Mouse (Mus musculus) stomach, postnatal 0 days (tissue): ENCODE measurements around the gene H2-Q10. TPM values are rescaled to one million over a fixed set of nuclear protein-coding genes. Genes with fewer than 3 reads are reported as not detected.
"Not testable (repeated sequence)": the region's sequence is repeated elsewhere in the genome, so short reads cannot be mapped to it uniquely, and the experiment has no call there.

Source experiments
- ATAC-seq: fragments of 200-750 bp; cut with Nextera tagmentation; 2 replicates; pipeline ENCODE4 v1.8.0; 2017; ENCODE audit not compliant: low FRiP score, low TSS enrichment
- DNase-seq: peaks from one replicate; pipeline ENCODE4 v3.0.0-alpha.2; 2016; ENCODE audit warnings: low spot score
- H3K27ac ChIP-seq: fragments of 300-500 bp; sonication (generic); replicated peaks from 2 replicates; pipeline ENCODE4 v1.5.1; 2014; ENCODE audit warnings: mild to moderate bottlenecking, control low read depth
- H3K27me3 ChIP-seq: fragments of 300-500 bp; sonication (generic); 2 replicates; pipeline ENCODE4 v1.6.1; 2014; ENCODE audit warnings: low read length; ENCODE audit not compliant: control insufficient read depth, insufficient read depth
- H3K36me3 ChIP-seq: fragments of 300-500 bp; sonication (generic); 2 replicates; pipeline ENCODE4 v1.6.1; 2014; ENCODE audit warnings: low read length, mixed read lengths; ENCODE audit not compliant: control insufficient read depth, insufficient read depth
- H3K4me1 ChIP-seq: fragments of 300-500 bp; sonication (generic); replicated peaks from 2 replicates; pipeline ENCODE4 v1.6.1; 2014; ENCODE audit warnings: antibody characterized with exemption; ENCODE audit not compliant: control insufficient read depth, insufficient read depth
- H3K4me2 ChIP-seq: fragments of 300-500 bp; sonication (generic); replicated peaks from 2 replicates; pipeline ENCODE4 v1.6.1; 2014; ENCODE audit warnings: low read depth, mild to moderate bottlenecking, control low read depth, moderate library complexity
- H3K4me3 ChIP-seq: fragments of 300-500 bp; sonication (generic); 2 replicates; pipeline ENCODE4 v1.5.1; 2014; ENCODE audit warnings: low read depth, low read length, control low read depth
- H3K9ac ChIP-seq: fragments of 300-500 bp; sonication (generic); 2 replicates; pipeline ENCODE4 v1.6.1; 2014; ENCODE audit warnings: mild to moderate bottlenecking, low read length, control low read depth, mixed read lengths
- H3K9me3 ChIP-seq: fragments of 300-500 bp; sonication (generic); 2 replicates; pipeline ENCODE4 v1.6.1; 2016; ENCODE audit warnings: low read length; ENCODE audit not compliant: control insufficient read depth
- CTCF ChIP-seq: IDR thresholded peaks from 2 replicates; pipeline ENCODE4 v1.5.1; 2016; ENCODE audit warnings: antibody characterized with exemption, low read depth, mild to moderate bottlenecking, moderate library complexity
- EP300 ChIP-seq: optimal IDR thresholded peaks from 2 replicates; pipeline ENCODE3; 2016; ENCODE audit warnings: antibody characterized with exemption
- WGBS: fragments of 180-500 bp; shearing (Covaris S2); extraction: QIAGEN DNeasy Blood & Tissue Kit; methylation state at CpG from one replicate; pipeline ENCODE4 v1.1.7; 2014; 5-methylcytosine and 5-hydroxymethylcytosine counted together
- polyA plus RNA-seq: library from polyadenylated mRNA; unstranded; fragments of >200 nt; fragmentation: Nextera tagmentation; extraction: Ambion mirVana; gene quantifications from 2 replicates; pipeline ENCODE4 v1.2.1, GENCODE M21; 2015

Gene H2-Q10
- 0.99 and 1.4 TPM in 2 replicates for polyA plus RNA-seq

GRCm38 (mm10) chr17:35469842-35470751, at the start of gene H2-Q10:
TSS of gene H2-Q10 (plus strand) at chr17:35470089.
- no peak within 1 kb of the TSS for H3K27ac ChIP-seq
- H3K4me3 ChIP-seq, result peak within 1 kb of the TSS; percentile 42
- ATAC-seq (peak; percentile 54; the same call in 1 of the 2 replicates), DNase-seq (peak; percentile 28)
- peak within 1 kb of the TSS; percentile 69 for H3K4me2 ChIP-seq
- peaks cover 6% of the 10 kb centered on the region; the same call in 1 of the 2 replicates for H3K27me3 ChIP-seq
- TF ChIP-seq EP300 (no peak), CTCF (no peak)
- H3K9ac ChIP-seq, result no peak within 1 kb of the TSS
- 0 out of 2 replicates have a peak, but pooled peaks cover 2% of the 10 kb centered on the region for H3K4me1 ChIP-seq
- H3K36me3 ChIP-seq, result no peaks in the 10 kb centered on the region
- H3K9me3 ChIP-seq, result no peaks in the 10 kb centered on the region
- WGBS, result 2% methylated on average over 76 of the region's 80 CpGs

DNA sequence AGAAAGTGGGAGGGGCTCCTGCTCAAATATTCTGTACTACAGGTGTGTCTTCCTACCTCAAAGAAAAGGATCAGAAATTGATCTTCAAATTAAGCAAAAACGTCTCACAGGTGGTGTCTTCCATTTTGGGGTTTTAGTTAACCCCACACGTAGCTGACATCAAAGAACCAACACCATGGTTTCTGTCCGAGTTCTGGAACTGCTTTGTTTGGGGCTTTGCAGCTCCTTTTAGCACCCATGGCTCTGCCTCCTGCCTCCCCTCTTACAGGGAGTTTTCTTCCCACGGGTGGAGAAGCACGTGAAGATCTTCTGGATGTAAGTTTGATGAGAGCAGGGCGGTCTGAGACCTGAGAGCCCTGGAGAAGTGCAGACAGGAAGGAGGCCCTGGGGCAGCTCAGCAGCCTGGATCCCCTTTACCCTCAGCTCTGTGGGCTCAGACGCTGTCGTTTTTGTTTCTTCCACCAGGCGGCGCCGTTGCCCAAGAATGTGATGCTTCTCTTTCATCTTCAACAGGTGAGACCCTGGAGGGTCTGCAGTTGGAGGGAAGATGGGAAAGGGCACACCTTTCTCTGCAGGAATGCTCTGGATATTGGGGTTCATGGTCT, 49.6 kb upstream of the H2-Q10 start:
- not testable (repeated sequence) for H3K36me3 ChIP-seq, H3K27me3 ChIP-seq, H3K27ac ChIP-seq, H3K9me3 ChIP-seq, H3K4me1 ChIP-seq, ATAC-seq, H3K4me3 ChIP-seq, H3K9ac ChIP-seq, H3K4me2 ChIP-seq
- 12% methylated on average over 11 of the region's 11 CpGs for WGBS
- peak; percentile 77 for TF ChIP-seq CTCF
- peak; percentile 49 for DNase-seq

GRCm38 (mm10) chr17:35421331-35421730, 48.6 kb upstream of the H2-Q10 start:
- 92% methylated on average over 4 of the region's 4 CpGs for WGBS
- H3K4me1 ChIP-seq, ATAC-seq, H3K27ac ChIP-seq, H3K4me2 ChIP-seq, H3K36me3 ChIP-seq, H3K27me3 ChIP-seq, H3K9ac ChIP-seq, H3K9me3 ChIP-seq, H3K4me3 ChIP-seq, DNase-seq: not testable (repeated sequence)

GRCm38 (mm10) chr17:35422360-35422759, 47.5 kb upstream of the H2-Q10 start:
- H3K36me3 ChIP-seq, DNase-seq, H3K27ac ChIP-seq, H3K4me1 ChIP-seq, H3K9ac ChIP-seq, ATAC-seq, H3K4me3 ChIP-seq, H3K4me2 ChIP-seq, H3K9me3 ChIP-seq, H3K27me3 ChIP-seq: not testable (repeated sequence)
- WGBS, result 93% methylated on average over 5 of the region's 5 CpGs

DNA sequence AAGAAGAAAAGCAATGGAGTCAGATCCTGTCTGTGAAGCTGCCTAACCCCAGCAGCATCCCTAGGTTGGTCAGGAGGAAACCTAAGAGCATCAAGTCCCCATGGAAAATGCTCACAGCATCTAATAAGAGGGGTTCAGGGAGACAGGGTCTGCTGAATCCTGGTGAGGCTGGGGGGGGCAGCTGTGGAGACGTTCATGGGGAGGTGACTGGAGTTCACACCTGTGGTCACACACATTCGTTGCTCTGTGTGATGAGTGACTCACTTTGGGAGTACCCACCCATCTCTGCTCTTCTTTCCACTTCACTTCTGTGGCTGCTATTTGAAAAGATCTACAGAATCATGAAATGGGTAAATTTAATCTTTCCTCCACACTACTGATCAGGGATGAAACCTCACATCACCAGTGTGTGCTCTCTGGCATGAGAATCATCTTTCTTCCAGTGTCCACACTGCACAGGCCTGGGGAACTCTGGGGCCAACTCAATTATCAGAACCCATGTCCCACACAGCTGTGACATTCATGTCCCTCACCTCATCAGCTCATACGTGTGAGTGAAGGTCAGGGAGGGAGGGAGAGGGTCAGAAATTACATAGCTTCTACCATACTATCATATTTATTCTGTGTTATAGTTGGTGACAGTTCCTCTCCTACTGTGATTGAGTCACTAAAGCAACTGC, 46.6 kb upstream of the H2-Q10 start:
- not testable (repeated sequence) for H3K4me2 ChIP-seq, H3K36me3 ChIP-seq, ATAC-seq, H3K9me3 ChIP-seq, DNase-seq, H3K9ac ChIP-seq, H3K27ac ChIP-seq, H3K4me3 ChIP-seq, H3K4me1 ChIP-seq, H3K27me3 ChIP-seq
- 65% methylated on average over 3 of the region's 3 CpGs for WGBS

GRCm38 (mm10) chr17:35424106-35424505, 45.8 kb upstream of the H2-Q10 start:
- not testable (repeated sequence) for H3K36me3 ChIP-seq, H3K27ac ChIP-seq, H3K27me3 ChIP-seq, ATAC-seq, H3K4me3 ChIP-seq, DNase-seq, H3K9ac ChIP-seq, H3K9me3 ChIP-seq, H3K4me1 ChIP-seq, H3K4me2 ChIP-seq
- WGBS, result 86% methylated on average over 3 of the region's 3 CpGs
